Mouse (Mus musculus) mouse embryonic stem cell (cell line): ENCODE results near the gene Tmem131.
"Not testable (repeated sequence)": the region's sequence is repeated elsewhere in the genome, so short reads cannot be mapped to it uniquely, and the experiment has no call there.

ENCODE experiments used
- in situ Hi-C, 2 experiments: fragments of 300-500 bp; cut with MboI; formaldehyde crosslinking; loops; 1 replicate in 1 of 2; 3 replicates in 1 of 2; pipeline ENCODE4 v1.14.3; 2019 to 2020; ENCODE audit warnings: low sequenced_read_pairs in 2 of 2, low pct_unique_long_range_greater_than_20kb in 1 of 2, mixed read lengths in 1 of 2; ENCODE audit not compliant: unreplicated experiment in 1 of 2

Gene Tmem131

DNA sequence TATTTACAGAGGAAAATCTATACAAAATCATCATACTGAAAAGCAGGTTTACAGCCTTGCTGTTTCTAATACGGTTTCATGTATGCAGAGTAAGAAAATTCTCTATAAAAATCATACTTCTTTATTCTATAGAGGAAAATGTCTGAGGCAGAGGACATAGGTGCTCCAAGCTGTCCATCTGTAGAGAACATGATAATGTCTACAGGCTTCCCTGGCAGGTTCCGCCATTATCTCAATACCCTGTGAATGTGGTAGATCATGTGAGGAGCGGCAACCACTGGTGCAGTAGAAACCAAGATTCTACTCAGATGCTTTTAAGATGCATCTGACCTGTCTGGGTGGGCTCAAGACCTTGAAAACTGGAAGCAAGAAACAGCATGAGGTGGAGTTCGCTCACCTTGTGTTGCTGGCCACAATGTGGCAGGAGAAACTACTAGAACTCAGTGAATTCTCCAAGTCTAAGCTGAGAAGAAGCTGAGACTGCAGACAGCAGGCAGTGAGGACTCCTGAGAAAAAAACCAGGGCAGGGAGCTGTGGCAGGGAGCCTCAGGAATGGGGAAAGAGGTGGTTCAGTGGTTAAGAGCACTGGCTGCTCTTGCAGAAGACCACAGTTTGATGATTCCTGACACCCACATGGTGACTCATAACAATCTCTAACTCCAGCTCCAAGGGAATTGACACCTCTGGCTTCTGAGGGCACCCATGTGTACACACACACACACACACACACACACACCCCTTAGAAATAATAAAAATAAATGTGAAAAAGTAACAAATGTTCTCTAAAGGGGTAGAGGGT, 20.6 kb downstream of the Tmem131 start:
- in situ Hi-C loops, result no loop called here

GRCm38 (mm10) chr1:36921614-36922393, 21.7 kb downstream of the Tmem131 start:
- in situ Hi-C loops, result no loop called here

- in situ Hi-C loops, result no loop called here
Measured at GRCm38 (mm10) chr1:36920726-36921125, 22.7 kb downstream of the Tmem131 start.

- in situ Hi-C loops, result no loop called here
Measured at GRCm38 (mm10) chr1:36920154-36920716, 23.2 kb downstream of the Tmem131 start.

- in situ Hi-C loops, result no loop called here
Measured at GRCm38 (mm10) chr1:36919728-36920127, 23.7 kb downstream of the Tmem131 start.

DNA sequence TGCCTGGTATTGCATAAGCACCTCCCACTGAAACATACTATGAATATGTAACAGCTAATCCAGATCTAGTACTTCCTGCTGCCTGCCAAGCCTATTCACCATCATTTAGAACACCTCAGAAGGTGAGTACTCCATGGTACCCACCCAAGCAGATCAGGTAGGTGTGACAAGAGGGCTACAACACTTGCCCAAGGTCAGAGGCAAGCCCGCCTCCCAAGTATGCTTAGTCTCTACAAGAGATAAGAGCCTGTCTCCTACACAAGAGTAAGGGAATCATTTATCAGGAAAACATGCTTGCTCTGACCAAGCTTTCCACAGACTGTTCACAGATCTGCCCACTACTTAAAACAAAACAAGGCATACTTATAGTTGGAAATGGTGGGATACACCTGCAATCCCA, 26.0 kb downstream of the Tmem131 start:
- in situ Hi-C loops, result no loop called here

- in situ Hi-C loops, result no loop called here
Measured at GRCm38 (mm10) chr1:36915200-36915580, 28.3 kb downstream of the Tmem131 start.

- in situ Hi-C loops, result no loop called here
Measured at GRCm38 (mm10) chr1:36914455-36915199, 28.8 kb downstream of the Tmem131 start.

DNA sequence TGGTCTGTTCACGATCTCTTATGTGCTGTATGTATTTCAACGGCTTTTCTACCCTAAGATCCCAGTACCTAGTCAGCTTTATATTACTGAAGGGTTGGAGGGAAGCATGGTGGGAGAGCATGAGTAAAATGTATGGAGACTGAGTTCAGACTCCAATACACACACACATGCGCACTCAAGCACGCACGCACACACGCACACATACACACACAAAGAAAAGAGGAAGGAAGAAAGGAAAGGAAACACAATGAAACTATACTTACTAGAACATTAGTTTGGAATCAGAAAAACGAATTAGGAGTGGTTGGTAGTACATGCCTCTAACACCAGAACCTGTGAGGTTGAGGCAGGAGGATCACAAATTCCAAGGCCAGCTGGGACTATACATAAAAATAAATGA, 29.7 kb downstream of the Tmem131 start:
- in situ Hi-C loops, result no loop called here

DNA sequence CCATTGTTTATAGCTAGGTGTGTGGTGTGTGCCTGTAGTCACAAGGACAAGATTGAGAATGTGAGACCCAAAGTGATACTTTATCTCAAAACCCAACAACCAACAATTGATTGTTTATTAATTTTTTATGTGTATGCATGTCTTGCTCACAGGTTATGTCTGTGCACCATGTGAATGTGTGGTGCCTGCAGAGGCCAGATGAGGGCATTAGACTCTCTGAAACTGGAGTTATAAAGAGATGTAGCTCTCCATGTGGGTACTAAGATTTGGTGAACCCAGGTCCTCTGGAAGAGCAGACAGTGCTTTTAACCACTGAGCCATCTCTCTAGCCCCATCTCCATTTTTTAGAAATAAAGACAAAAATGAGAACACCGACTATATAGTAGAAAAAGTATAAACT, 31.2 kb downstream of the Tmem131 start:
- in situ Hi-C loops, result no loop called here

GRCm38 (mm10) chr1:36911603-36912002, 31.9 kb downstream of the Tmem131 start:
- in situ Hi-C loops, result no loop called here

- in situ Hi-C loops, result no loop called here
Measured at GRCm38 (mm10) chr1:36910397-36910796, 33.1 kb downstream of the Tmem131 start.

GRCm38 (mm10) chr1:36909965-36910364, 33.5 kb downstream of the Tmem131 start:
- in situ Hi-C loops, result not testable (repeated sequence)

DNA sequence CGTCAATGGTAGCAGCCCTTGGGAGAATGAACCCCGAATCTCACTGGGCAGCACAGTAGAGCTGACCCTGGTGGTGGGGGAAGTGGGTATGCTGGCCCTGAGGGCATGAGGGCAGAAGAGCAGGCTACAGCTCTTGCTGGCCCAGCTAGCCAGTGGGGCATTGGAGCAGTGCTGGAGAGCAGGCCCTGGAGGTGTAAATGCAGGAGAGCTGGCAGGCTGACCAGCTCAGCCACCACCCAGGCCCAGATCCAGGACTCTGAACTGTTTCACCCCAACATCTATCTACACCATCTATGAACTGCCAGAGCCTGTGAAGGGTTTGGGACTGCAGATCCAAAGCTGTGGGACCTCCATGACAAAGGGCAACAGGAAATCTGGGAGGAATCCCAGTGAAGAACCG, 38.2 kb downstream of the Tmem131 start:
- in situ Hi-C loops, result no loop called here

- in situ Hi-C loops, result no loop called here
Measured at GRCm38 (mm10) chr1:36904489-36904888, 39.0 kb downstream of the Tmem131 start.

DNA sequence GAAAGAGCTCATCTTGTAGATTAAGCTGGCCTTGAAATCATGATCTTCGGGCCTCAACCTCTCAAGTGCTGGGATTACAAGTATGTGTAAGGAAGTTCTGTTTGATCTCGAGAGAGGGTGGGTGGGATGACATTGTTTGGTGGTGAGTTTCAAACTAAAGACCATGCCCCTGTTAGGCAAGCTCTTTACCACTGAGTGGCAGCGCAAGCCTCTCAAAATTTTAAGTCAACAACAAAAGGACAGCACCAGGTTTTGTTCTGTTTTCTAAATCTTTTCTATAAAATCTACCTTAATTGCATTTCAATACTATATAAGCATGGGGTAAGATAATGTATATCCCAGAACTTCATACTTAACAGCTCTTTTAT, 39.4 kb downstream of the Tmem131 start:
- in situ Hi-C loops, result no loop called here

DNA sequence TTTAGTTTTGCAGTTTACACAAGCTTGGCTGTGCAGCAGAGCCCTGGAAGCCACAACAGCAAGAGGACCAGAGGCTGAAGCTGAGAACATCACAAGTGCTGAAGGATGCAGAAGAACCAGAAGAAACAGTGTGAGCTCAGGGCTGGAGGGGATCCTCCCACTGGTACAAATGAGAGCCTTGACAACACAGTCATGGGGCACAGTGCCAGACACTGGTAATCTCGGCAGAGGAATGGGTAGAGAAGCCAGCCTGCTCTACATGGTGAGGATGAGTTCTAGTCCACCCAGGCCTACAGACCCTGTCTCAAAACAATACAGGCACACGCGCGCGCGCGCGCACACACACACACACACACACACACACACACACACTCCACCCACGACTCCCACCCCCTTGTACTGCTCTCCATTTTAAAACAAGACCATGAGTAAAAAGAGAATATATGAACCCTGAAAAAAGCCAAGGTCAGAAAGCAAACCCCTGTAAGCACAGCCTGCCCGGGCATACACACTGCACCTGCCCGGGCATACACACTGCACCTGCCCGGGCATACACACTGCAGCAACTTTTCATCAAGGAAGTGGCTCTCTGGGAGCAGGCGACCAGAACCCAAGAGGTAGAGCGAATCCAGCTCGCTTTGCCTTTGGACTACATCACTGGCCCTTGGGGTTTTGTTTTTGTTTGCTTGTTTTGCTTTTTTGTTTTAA, 39.9 kb downstream of the Tmem131 start:
- in situ Hi-C loops, result no loop called here

DNA sequence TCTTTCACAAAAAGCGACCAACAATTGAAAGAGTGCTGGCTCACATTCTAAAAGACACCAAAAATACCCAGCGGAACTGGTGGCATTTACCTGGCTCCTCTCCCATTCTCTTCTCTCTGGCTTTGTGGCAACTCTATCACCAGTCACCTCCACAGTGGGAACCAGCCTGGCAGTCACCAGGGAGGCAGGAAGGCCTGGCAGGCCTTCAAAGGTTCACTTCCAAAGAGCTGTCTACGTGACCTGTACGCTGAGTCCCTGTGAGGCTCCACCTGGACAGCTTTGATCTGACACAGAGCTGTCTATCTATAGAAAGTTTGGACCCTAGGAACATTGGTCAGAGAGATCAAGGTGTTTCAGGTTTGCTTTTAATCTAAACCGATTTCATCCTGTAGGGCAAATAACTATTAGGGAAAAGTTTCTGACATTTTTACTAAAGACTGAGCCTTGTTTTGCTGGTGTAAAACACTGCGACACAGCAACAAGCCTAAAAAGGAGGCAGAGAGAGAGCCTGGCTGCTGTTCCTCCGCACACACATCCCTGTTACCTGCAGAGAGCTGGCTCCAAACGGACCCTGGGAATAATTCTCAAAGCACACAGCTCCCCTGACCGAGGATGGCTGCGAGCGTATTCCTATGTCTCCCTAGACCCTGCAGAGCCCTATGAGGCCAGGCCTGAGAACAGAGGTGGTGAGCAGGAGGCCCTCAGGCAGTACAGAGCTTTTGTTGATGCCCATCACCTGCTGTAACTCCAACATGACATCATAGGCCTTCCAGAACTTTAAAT, 40.7 kb downstream of the Tmem131 start:
- in situ Hi-C loops, result no loop called here
